Mouse (Mus musculus) adrenal gland, adult 2 months (tissue): ENCODE measurements around the gene Nfkbid. TPM values are rescaled to one million over a fixed set of nuclear protein-coding genes. Genes with fewer than 3 reads are reported as not detected.
"Not testable (repeated sequence)": the region's sequence is repeated elsewhere in the genome, so short reads cannot be mapped to it uniquely, and the experiment has no call there.

Source experiments
- DNase-seq: peaks from one replicate; pipeline ENCODE4 v3.0.0; 2021
- polyA plus RNA-seq: library from polyadenylated mRNA; depleted of rRNA; stranded (reverse); fragments of >200 nt; gene quantifications from 2 replicates; pipeline ENCODE4 v1.2.3, GENCODE M21; 2012; rRNA removed
- total RNA-seq, 2 experiments: library from RNA; stranded (reverse); gene quantifications; 2 replicates each; pipeline ENCODE4 v1.2.3; 2021

The Nfkbid gene
- total and polyA plus RNA-seq, 3 experiments, result 1.1 to 4.1 (median 1.3) TPM

GRCm38 (mm10) chr7:30464816-30465300 is 43.3 kb downstream of the Nfkbid start:
- no peak for DNase-seq

- peak; percentile 44 for DNase-seq
Measured at GRCm38 (mm10) chr7:30472411-30472810, 50.9 kb downstream of the Nfkbid start.

DNA sequence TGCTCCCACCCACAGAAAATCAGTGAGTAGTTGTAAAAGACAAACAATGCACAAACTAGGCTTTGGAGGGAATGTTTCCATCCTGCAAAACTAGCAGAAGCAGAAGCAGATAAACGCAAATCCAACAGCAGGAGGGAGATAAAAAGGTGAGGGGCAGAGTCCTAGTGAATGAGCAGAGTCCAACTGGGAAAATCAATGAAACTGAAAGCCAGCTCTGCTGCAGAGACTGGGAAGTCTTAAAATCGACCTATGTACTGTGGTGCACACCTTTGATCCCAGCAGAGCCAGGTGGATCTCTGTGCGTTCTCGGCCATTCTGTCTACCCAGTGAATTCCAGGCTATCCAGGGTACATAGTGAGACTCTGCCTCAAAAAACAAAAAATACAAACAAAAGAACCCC is 53.5 kb downstream of the Nfkbid start:
- DNase-seq, result no peak

- DNase-seq, result not testable (repeated sequence)
Measured at GRCm38 (mm10) chr7:30476136-30476535, 54.6 kb downstream of the Nfkbid start.

DNA sequence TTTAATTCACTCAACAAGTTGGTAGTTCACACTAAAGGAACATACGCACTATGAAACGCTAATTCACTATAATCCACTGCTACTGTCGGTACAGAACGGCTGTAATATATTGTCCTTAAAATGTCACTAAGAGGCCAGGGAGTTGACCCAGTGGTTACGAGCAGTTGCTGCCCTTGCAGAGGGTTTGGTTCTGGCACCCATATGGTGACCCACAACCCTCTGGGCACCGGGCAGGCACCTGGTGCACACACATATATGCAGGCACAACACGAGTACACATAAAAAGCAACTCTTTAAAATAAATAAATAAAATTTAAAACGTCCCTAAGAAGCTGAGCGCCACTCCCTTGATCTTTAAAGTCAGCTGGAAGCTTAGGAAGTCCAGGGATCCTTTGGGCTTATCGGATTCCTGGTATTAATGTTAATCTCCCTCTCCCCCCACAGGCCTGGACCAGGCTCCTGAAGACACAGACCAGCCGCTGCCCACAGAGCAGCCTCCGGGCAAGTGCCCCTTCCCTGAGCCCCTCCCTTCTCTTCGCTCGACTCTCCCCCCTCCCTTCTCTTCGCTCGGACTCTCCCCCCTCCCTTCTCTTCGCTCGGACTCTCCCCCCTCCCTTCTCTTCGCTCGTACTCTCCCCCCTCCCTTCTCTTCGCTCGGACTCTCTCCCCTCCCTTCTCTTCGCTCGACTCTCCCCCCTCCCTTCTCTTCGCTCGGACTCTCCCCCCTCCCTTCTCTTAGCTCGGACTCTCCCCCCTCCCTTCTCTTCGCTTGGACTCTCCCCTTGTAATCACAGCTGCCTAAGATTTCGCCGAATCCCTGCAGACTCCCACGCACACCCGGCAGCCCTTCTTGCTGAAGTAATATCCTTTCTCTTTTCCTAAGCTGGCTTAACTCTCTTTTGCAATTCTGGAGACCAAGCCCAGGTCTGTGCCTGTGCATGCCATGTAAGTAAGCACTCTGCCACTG is 56.2 kb downstream of the Nfkbid start:
- no peak for DNase-seq

Other genes starting within 250 kb of the Nfkbid start
Only the 30 nearest of the 35 such genes appear.
- gene Polr2i, start 189.8 kb upstream of the Nfkbid start, total RNA-seq, result 10 to 100 TPM; 74.2 to 84.9 TPM
- 77.0 and 78.9 TPM in 2 replicates for gene Polr2i, start 189.8 kb upstream of the Nfkbid start, polyA plus RNA-seq
- gene Tbcb, start 189.5 kb upstream of the Nfkbid start, total RNA-seq, result 100 to 1,000 TPM in 1 of 2 experiments, 10 to 100 TPM in 1; 74.9 to 116 TPM
- gene Tbcb, start 189.5 kb upstream of the Nfkbid start, polyA plus RNA-seq, result 40.3 and 41.9 TPM in 2 replicates
- gene Ovol3, start 186.0 kb upstream of the Nfkbid start, total RNA-seq, result not detected
- not detected in 2 replicates for gene Ovol3, start 186.0 kb upstream of the Nfkbid start, polyA plus RNA-seq
- not detected for gene Thap8, start 141.6 kb upstream of the Nfkbid start, total RNA-seq
- 0.51 and 0.62 TPM in 2 replicates for gene Thap8, start 141.6 kb upstream of the Nfkbid start, polyA plus RNA-seq
- 1 to 10 TPM; 4.8 to 6.1 TPM for gene Wdr62, start 141.3 kb upstream of the Nfkbid start, total RNA-seq
- 16.3 and 17.6 TPM in 2 replicates for gene Wdr62, start 141.3 kb upstream of the Nfkbid start, polyA plus RNA-seq
- gene Clip3, start 130.0 kb upstream of the Nfkbid start, total RNA-seq, result 10 to 100 TPM; 27.9 to 28.7 TPM
- gene Clip3, start 130.0 kb upstream of the Nfkbid start, polyA plus RNA-seq, result 10.2 and 17.3 TPM in 2 replicates
- gene Alkbh6, start 113.0 kb upstream of the Nfkbid start, total RNA-seq, result 10 to 100 TPM; 57.8 to 73.6 TPM
- gene Alkbh6, start 113.0 kb upstream of the Nfkbid start, polyA plus RNA-seq, result 276 and 312 TPM in 2 replicates
- 10 to 100 TPM; 18.8 to 34.5 TPM for gene Syne4, start 106.9 kb upstream of the Nfkbid start, total RNA-seq
- 51.8 and 59.1 TPM in 2 replicates for gene Syne4, start 106.9 kb upstream of the Nfkbid start, polyA plus RNA-seq
- 1 to 10 TPM; 1.2 to 1.6 TPM for gene E130208F15Rik, start 100.0 kb upstream of the Nfkbid start, total RNA-seq
- gene E130208F15Rik, start 100.0 kb upstream of the Nfkbid start, polyA plus RNA-seq, result 2.0 and 2.7 TPM in 2 replicates
- 10 to 100 TPM in 1 of 2 experiments, 1 to 10 TPM in 1; 9.1 to 18.7 TPM for gene Sdhaf1, start 97.8 kb upstream of the Nfkbid start, total RNA-seq
- 52.4 and 74.3 TPM in 2 replicates for gene Sdhaf1, start 97.8 kb upstream of the Nfkbid start, polyA plus RNA-seq
- gene Lrfn3, start 59.0 kb upstream of the Nfkbid start, total RNA-seq, result 10 to 100 TPM in 1 of 2 experiments, 1 to 10 TPM in 1; 8.2 to 11.9 TPM
- gene Lrfn3, start 59.0 kb upstream of the Nfkbid start, polyA plus RNA-seq, result 32.9 and 37.6 TPM in 2 replicates
- gene Tyrobp, start 8.0 kb upstream of the Nfkbid start, total RNA-seq, result 10 to 100 TPM; 34.7 to 41.9 TPM
- 73.3 and 87.9 TPM in 2 replicates for gene Tyrobp, start 8.0 kb upstream of the Nfkbid start, polyA plus RNA-seq
- 1 to 10 TPM; 1.2 to 2.0 TPM for gene Hcst, start 1.9 kb upstream of the Nfkbid start, total RNA-seq
- gene Hcst, start 1.9 kb upstream of the Nfkbid start, polyA plus RNA-seq, result 6.3 and 7.9 TPM in 2 replicates
- 10 to 100 TPM; 22.7 to 43.2 TPM for gene Aplp1, start 23.8 kb downstream of the Nfkbid start, total RNA-seq
- 37.7 and 54.1 TPM in 2 replicates for gene Aplp1, start 23.8 kb downstream of the Nfkbid start, polyA plus RNA-seq
- not detected for gene Kirrel2, start 36.0 kb downstream of the Nfkbid start, total RNA-seq
- not detected in 2 replicates for gene Kirrel2, start 36.0 kb downstream of the Nfkbid start, polyA plus RNA-seq
- not detected for gene Nphs1, start 36.6 kb downstream of the Nfkbid start, total RNA-seq
- gene Nphs1, start 36.6 kb downstream of the Nfkbid start, polyA plus RNA-seq, result not detected in 2 replicates
- under 1 TPM in 1 of 2 experiments, not detected in 1; 0.86 TPM for gene Prodh2, start 71.9 kb downstream of the Nfkbid start, total RNA-seq
- gene Prodh2, start 71.9 kb downstream of the Nfkbid start, polyA plus RNA-seq, result 0.10 TPM in 1 of 2 replicates, not detected in the other
- 1 to 10 TPM; 2.2 to 3.1 TPM for gene Arhgap33, start 113.3 kb downstream of the Nfkbid start, total RNA-seq
- 20.3 and 23.2 TPM in 2 replicates for gene Arhgap33, start 113.3 kb downstream of the Nfkbid start, polyA plus RNA-seq
- 10 to 100 TPM; 22.4 to 38.7 TPM for gene Hspb6, start 130.4 kb downstream of the Nfkbid start, total RNA-seq
- 96.2 and 110 TPM in 2 replicates for gene Hspb6, start 130.4 kb downstream of the Nfkbid start, polyA plus RNA-seq
- gene Proser3, start 130.6 kb downstream of the Nfkbid start, total RNA-seq, result 1 to 10 TPM; 6.8 to 7.0 TPM
- gene Proser3, start 130.6 kb downstream of the Nfkbid start, polyA plus RNA-seq, result 10.4 and 10.8 TPM in 2 replicates
- 10 to 100 TPM; 43.7 to 71.4 TPM for gene Lin37, start 138.1 kb downstream of the Nfkbid start, total RNA-seq
- gene Lin37, start 138.1 kb downstream of the Nfkbid start, polyA plus RNA-seq, result 47.5 and 53.5 TPM in 2 replicates
- gene U2af1l4, start 141.6 kb downstream of the Nfkbid start, total RNA-seq, result 10 to 100 TPM; 73.3 to 92.5 TPM
- gene U2af1l4, start 141.6 kb downstream of the Nfkbid start, polyA plus RNA-seq, result 80.1 and 92.3 TPM in 2 replicates
- 1 to 10 TPM; 3.6 to 4.8 TPM for gene Gm49396, start 141.6 kb downstream of the Nfkbid start, total RNA-seq
- 0.93 and 1.7 TPM in 2 replicates for gene Gm49396, start 141.6 kb downstream of the Nfkbid start, polyA plus RNA-seq
- 100 to 1,000 TPM; 185 to 190 TPM for gene Psenen, start 141.9 kb downstream of the Nfkbid start, total RNA-seq
- 88.6 and 123 TPM in 2 replicates for gene Psenen, start 141.9 kb downstream of the Nfkbid start, polyA plus RNA-seq
- 1 to 10 TPM; 3.0 to 3.8 TPM for gene Igflr1, start 143.7 kb downstream of the Nfkbid start, total RNA-seq
- gene Igflr1, start 143.7 kb downstream of the Nfkbid start, polyA plus RNA-seq, result 6.9 and 10.1 TPM in 2 replicates
- 10 to 100 TPM; 28.5 to 41.4 TPM for gene Kmt2b, start 167.0 kb downstream of the Nfkbid start, total RNA-seq
- 50.2 and 50.4 TPM in 2 replicates for gene Kmt2b, start 167.0 kb downstream of the Nfkbid start, polyA plus RNA-seq
- gene Zbtb32, start 177.2 kb downstream of the Nfkbid start, total RNA-seq, result under 1 TPM in 1 of 2 experiments, not detected in 1; 0.46 TPM
- 0.44 and 0.45 TPM in 2 replicates for gene Zbtb32, start 177.2 kb downstream of the Nfkbid start, polyA plus RNA-seq
- gene Upk1a, start 191.1 kb downstream of the Nfkbid start, total RNA-seq, result under 1 TPM in 1 of 2 experiments, not detected in 1; 0.21 TPM
- gene Upk1a, start 191.1 kb downstream of the Nfkbid start, polyA plus RNA-seq, result 1.3 and 1.5 TPM in 2 replicates
- gene Cox6b1, start 204.4 kb downstream of the Nfkbid start, total RNA-seq, result 1,000 to 10,000 TPM; 1,292 to 2,642 TPM
- 223 and 275 TPM in 2 replicates for gene Cox6b1, start 204.4 kb downstream of the Nfkbid start, polyA plus RNA-seq
- not detected for gene Etv2, start 214.1 kb downstream of the Nfkbid start, total RNA-seq
- gene Etv2, start 214.1 kb downstream of the Nfkbid start, polyA plus RNA-seq, result not detected in 2 replicates